Mouse (Mus musculus): ENCODE results near the gene Cspg4.
"Not testable (repeated sequence)": the region's sequence is repeated elsewhere in the genome, so short reads cannot be mapped to it uniquely, and the experiment has no call there.

The Cspg4 gene

GRCm38 (mm10) chr9:56926387-56926786 lies 61.6 kb downstream of the Cspg4 start:
- no peak for DNase-seq (ENCODE audit: low read depth)

GRCm38 (mm10) chr9:56927191-56928012 lies 62.6 kb downstream of the Cspg4 start:
- DNase-seq (ENCODE audit: low read depth), result no peak

- DNase-seq (ENCODE audit: low read depth), result peak; percentile 87
Measured at GRCm38 (mm10) chr9:56928041-56928811, 63.4 kb downstream of the Cspg4 start, which contains the start of gene Snx33. Gene Snx33 (minus strand): TSS chr9:56928371.

- no peak for DNase-seq (ENCODE audit: low read depth)
Measured at GRCm38 (mm10) chr9:56929496-56929895, 64.7 kb downstream of the Cspg4 start.

DNA sequence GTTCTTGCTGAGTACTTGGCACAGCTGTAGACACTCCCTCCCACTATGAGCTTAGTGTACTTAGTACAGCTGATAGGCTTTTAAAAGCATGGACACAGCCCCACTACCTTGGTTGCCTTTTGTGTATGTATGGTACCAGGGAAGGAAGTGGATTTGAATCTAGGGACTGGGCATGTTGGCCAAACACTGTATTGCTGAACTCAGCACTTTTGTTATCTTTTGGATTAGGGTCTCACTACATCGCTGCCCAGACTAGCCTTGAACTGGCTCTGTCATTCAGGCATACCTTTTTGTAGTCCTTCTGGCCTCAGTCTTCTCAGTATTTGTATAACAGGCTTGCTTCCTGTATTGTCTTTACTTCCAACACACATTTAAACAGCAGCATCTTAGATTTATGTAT lies 65.7 kb downstream of the Cspg4 start:
- no peak for DNase-seq (ENCODE audit: low read depth)

DNA sequence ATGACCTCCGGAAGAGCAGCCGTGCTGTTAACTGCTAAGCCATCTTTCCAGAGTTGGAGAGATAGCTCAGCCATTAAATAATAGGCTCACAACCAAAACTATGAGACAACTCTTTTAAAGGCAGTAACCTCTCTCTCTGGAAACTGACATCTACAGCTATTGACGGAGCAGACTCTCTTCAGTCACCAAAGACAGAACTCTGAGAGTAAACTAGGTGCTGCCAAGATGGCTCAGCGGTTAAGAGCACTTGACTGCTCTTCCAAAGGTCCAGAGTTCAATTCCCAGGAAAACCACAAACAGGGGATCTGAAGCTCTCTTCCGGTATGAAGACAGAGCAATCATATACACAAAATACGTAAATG lies 72.0 kb downstream of the Cspg4 start:
- DNase-seq (ENCODE audit: low read depth), result no peak

- peak; percentile 91 for DNase-seq (ENCODE audit: low read depth)
Measured at GRCm38 (mm10) chr9:56937223-56938160, 72.7 kb downstream of the Cspg4 start, which contains the start of gene Imp3. Gene Imp3 (plus strand): TSS chr9:56937475.

- no peak for DNase-seq (ENCODE audit: low read depth)
Measured at GRCm38 (mm10) chr9:56938374-56938773, 73.5 kb downstream of the Cspg4 start.

DNA sequence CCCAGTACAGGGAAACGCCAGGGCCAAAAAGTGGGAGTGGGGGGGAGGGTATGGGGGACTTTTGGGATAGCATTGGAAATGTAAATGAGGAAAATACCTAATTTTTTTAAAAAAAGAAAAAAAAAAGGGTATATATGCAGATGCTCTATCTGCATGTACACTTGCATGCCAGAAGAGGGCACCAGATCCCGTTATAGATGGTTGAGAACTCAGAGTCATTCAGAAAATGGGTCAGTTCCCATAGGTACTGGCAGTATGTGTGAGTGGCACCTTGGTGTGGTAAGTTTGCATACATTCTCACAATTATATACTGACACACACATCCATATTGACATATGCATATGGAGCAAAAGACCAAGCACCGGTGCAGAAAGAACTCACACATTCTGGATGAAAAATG lies 82.6 kb downstream of the Cspg4 start:
- not testable (repeated sequence) for DNase-seq (ENCODE audit: low read depth)

- not testable (repeated sequence) for DNase-seq (ENCODE audit: low read depth)
Measured at GRCm38 (mm10) chr9:56948699-56949098, 83.9 kb downstream of the Cspg4 start.
